Mouse (Mus musculus) 3134 (cell line): ENCODE results near the gene Zfp668.
"Not testable (repeated sequence)": the region's sequence is repeated elsewhere in the genome, so short reads cannot be mapped to it uniquely, and the experiment has no call there.

Source experiments
- DNase-seq: peaks from one replicate; pipeline ENCODE4 v3.0.0-alpha.2; 2011; ENCODE audit warnings: low spot score; ENCODE audit not compliant: insufficient read length; ENCODE audit errors: extremely low read depth

Zfp668 gene

DNA sequence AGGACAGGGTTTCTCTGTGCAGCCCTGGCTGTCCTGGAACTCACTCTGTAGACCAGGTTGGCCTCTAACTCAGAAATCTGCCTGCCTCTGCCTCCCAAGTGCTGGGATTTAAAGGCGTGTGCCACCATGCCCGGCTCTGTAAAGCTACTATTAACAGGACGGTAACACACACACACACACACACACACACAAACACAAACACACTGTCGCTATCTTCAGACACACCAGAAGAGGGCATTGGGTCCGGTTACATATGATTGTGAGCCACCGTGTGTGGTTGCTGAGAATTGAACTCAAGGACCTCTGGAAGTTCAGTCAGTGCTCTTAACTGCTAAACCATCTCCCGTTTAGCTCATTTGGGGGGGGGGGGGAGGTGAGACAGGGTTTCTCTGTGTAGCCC, 19.3 kb upstream of the Zfp668 start:
- DNase-seq, result not testable (repeated sequence)

DNA sequence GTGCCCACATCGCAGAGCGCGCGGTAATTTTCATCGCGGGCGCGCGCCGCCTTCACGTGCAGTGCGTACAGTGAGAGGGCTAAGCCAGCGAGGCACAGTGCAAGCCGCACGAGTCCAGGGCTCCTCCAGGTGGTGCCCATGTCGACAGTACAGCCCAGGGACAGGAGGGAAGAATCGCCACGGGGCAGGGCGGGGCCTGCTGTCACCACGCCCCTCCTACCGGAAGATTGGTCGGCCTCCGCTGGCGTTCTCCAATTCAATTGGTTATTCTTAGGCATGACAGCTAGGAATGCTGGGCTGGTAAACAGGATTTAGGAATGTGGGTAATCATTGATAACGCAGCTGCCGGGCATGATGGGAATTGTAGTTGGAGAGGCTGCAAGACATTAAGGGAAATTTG, 18.8 kb upstream of the Zfp668 start, which contains the start of the genes Gm21974 and Vkorc1:
Gene Gm21974 (minus strand): TSS at position 13 of the 400 bp plus-strand sequence.
Gene Vkorc1 (minus strand): TSS at position 176 of the 400 bp plus-strand sequence.
- peak; percentile 94 for DNase-seq

GRCm38 (mm10) chr7:127894480-127894879, 17.9 kb upstream of the Zfp668 start:
- DNase-seq, result no peak

DNA sequence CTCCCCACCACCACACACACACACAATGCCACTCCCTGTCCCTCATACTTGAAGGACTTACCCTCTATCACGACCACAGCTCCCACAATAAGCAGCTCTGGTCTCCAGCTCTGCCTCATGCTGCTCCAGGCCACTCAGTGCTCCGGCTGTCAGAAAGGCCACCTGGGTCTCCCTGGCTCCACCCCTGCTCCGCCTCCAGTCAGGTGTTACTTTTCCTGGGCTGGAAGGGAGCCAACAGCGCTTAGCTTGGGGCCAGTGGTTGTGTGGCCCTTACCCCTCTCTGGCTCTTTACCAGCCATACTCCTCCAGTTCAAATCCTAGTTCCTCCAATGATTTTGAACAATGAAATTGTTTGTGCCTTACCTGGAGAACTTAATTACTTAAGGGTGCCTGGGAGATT, 14.2 kb upstream of the Zfp668 start, which contains the start of gene Prss53:
Gene Prss53 (minus strand): TSS at position 173 of the 400 bp plus-strand sequence.
- no peak for DNase-seq

- DNase-seq, result no peak
Measured at GRCm38 (mm10) chr7:127888821-127889220, 12.2 kb upstream of the Zfp668 start.

DNA sequence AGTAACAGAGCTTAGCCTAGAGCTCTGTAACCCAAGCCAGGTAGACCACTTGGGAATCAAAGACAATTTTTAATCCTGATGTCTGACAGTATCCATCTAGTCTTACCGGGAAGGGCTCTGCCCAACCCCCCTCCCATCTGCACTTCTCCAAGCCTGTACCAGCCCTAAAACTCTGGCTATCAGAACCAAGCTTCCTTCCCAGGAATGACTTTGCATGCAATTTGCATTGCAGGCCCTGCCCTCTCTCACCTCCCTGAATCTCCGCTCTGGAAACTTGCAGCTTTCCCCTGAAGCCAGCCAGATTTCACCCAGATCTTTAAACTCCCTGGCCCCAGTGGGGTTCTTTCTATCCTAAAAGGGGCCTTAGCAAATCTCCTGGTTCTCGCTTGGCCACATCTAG, 11.2 kb upstream of the Zfp668 start:
- DNase-seq, result no peak

DNA sequence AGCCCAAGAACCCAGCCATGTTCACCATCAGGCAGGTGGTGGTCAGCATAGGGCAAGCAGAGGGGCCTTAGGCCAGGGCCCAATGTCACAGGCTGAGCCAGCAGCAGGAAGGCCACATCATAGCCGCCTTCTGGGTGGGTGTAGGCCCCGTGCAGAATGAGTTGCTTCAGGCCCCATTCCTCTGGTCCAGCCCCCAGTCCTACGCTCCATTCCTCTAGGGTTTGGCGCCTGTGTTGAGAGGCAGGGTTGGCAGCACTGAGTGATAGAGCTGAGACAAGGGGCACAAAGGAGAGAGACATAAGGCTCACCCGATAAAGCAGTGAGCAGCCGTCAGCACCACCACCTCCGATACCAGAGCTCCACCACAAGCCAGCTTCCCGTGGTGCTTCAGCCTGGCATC, 10.6 kb upstream of the Zfp668 start:
- DNase-seq, result no peak

GRCm38 (mm10) chr7:127886551-127886950, 9.9 kb upstream of the Zfp668 start:
- no peak for DNase-seq

- DNase-seq, result no peak
Measured at GRCm38 (mm10) chr7:127885951-127886350, 9.3 kb upstream of the Zfp668 start.

GRCm38 (mm10) chr7:127880431-127880830, 3.8 kb upstream of the Zfp668 start:
- DNase-seq, result no peak

GRCm38 (mm10) chr7:127879301-127879700, 2.7 kb upstream of the Zfp668 start:
- DNase-seq, result no peak

DNA sequence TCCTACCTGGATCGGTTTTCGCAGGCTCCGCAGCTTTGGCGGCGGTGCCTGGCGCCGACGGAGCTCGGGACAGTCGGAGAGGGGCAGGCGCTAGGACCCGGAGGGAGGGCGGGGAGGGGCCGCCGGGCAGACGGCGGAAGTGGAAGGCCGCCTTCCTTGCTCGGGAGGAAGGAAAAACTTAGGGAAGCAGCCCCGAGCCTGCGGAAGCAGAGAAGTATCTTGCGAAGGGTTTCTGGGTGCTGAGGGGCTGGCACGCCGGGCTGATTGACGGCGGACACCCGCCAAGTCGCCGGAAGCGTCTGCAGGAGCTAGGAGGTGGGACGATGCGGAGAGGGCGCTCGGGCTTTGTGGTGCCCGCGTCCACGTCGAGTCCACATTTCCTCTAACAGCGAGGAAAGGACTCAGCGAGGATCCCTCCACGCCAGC, 574 bp downstream of the Zfp668 start, which contains the start of gene Zfp646:
Gene Zfp646 (plus strand): TSS at position 181 of the 426 bp plus-strand sequence.
- DNase-seq, result peak; percentile 92

DNA sequence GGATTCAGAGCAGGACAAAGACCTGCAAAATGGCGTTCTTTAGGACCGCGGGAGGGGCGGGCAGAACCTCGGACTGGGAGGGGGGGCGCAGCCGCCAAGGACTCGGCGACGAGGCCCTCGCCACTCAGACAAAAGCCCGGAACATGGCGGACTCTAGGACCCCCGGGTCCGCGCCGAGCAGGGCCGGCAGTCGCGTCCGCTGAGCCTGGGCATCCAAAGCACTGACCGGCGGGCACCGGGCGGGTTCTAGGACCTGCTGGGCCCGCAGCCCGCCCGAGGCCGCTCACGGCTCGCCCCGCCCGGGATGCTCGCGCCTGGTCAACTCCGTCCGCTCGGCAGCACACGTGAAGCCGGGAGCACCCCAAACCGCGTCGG, 1.0 kb downstream of the Zfp668 start:
- DNase-seq, result peak; percentile 92

- DNase-seq, result no peak
Measured at GRCm38 (mm10) chr7:127874812-127875626, 1.6 kb downstream of the Zfp668 start.

- DNase-seq, result no peak
Measured at GRCm38 (mm10) chr7:127870136-127870821, 6.3 kb downstream of the Zfp668 start.

DNA sequence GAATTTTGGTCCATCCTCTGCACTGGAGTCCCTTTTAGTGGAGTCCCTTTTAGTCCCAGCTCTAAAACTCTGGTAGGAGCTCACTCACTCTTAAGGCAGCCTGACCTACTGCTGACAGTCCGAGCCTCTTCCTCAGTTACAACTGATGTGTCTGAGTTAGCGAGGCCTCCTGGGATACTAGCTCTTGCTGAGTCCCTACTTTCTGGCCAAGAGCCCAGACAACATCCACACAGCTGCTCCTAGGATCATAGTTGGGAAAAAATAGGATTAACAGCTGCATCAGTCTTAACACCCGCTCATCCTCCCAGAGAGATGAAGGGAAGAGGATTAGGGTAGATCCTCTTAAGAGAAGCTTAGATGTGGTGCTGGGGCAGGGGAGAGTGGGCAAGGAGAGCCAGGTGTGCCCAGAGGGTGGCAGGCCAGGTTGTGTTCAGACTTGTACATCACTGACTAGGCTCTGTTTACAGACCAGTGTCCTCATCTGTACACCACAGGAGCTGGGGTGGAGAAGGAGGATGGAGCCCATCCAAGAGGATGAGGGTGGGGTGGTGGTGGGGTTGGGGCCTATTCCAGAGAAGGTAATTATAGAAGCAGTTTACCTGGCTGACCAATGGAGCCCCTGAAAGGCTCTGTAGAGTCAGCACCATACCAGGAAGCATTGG, 7.3 kb downstream of the Zfp668 start:
- DNase-seq, result no peak

DNA sequence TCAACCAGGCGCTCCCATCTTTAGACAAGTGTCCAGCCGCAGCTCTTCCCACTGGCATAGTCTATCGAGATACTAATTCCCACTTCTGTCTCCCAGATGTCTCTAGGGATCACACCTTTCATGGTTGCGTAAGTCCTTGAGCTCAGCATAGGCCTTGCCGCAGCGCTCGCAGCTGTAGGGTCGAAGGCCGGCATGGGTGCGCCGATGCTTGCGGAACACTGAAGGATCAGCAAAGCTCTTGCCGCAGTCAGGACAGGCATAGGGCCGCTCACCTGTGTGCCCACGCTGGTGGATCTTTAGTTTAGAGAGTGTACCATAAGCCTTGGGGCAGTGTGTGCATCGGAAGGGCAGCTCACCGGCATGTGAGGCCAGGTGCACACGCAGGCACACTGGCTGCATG, 9.0 kb downstream of the Zfp668 start:
- no peak for DNase-seq

DNA sequence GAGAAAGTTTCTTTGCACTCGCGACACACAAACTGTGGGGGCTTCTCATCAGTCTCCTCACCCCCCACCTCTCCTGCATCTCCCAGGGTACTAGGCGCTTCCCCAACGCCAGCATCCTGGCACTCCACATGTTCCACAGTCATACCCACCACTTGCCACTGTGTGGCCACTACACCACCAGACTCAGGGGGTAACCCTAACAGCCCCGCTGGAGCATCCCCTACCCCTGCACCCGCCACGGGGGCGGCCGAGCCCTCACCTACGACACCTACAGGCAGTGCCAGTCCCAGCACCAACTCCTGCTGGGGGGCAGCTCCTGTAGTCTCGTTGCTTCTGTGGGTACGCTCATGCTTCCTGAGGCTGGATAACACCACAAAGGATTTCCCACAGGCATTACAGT, 10.2 kb downstream of the Zfp668 start:
- no peak for DNase-seq

DNA sequence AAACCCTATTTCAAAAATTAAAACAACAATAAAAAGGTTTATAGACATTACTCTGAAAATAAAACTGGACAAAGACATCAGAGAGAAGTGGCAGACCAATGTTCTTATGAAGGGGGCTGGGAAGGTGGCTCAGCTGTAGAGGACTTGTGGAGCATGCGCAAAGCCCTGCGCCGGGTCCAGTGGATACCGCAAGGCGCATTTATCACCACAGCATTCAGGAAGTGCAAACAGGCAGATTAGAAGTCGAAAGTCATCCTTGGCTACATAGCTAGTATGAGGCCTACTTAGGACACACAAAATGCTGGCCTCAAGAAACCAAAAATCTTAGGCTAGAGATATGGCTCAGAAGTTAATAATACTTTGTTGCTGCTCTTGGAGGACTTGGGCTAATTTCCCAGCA, 18.4 kb downstream of the Zfp668 start:
- DNase-seq, result no peak

DNA sequence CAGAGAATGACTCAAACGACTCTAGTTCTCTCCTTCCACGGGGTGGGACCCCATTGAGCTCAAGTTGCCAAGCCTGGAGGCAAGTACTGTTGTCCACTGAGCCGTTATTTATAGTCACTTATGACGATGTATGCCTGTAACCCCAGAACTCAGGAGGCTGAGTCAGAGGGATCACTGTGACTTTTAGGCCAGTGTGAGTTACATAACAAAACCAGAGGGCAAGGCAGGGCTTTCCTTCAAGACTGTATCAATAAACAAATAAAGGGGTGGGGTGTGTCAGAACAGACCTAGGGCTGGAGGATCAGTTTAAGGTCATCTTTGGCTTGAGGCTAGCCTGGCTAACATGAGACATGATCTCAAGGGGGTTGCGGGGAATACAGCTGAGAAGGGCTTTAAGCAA, 25.7 kb downstream of the Zfp668 start:
- DNase-seq, result peak; percentile 49
